Mouse (Mus musculus): ENCODE results near the gene Cxcr2. TPM values are rescaled to one million over a fixed set of nuclear protein-coding genes. Genes with fewer than 3 reads are reported as not detected.

Cxcr2 gene
- polyA plus RNA-seq, 1 experiment from 2014 or later: not detected

DNA sequence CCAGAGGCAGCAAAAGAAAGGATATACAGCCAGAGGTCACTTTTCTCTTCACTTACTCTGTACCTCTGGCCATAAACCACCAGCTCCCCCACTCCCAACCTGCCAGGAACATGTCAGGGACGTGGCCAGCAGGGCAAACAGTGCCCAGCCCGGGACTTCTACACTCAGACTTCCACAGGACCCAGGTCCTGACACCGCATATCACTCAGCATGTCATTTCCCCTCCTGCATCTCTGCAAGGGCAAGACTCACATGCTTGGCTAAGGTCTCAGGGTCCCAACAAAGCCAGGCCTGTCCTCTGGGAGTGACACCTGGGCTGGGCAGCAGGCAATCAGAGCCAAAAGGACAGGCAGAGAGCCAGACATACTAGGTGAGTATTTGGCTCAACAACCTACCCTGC lies 40.7 kb upstream of the Cxcr2 start:
- Histone ChIP-seq H3K4me3 (ENCODE audit: control insufficient read depth in 1 of 2, insufficient read depth in 1 of 2, low read depth in 1 of 2, low read length in 2 of 2) (no peak overlapping the region), H3K4me1 (ENCODE audit: control insufficient read depth in 2 of 2, insufficient read depth in 2 of 2, low read length in 2 of 2) (peaks cover 16 to 19% of the 10 kb centered on the region in 2 experiments), H3K4me2 (ENCODE audit: low read length) (no peak overlapping the region), H3K27me3 (ENCODE audit: control insufficient read depth, insufficient read depth, low read length) (no peaks in the 10 kb centered on the region), H3K9ac (ENCODE audit: low read length) (0 out of 2 replicates have a peak overlapping the region, but pooled peaks have one; percentile 14), H3K27ac (replicated peaks in 1 of 2; ENCODE audit: control insufficient read depth in 1 of 2, insufficient read depth in 1 of 2, low read depth in 2 of 2, low read length in 2 of 2) (0 out of 4 replicates have a peak overlapping the region, but pooled peaks of 1 of the 2 experiments have one; percentile 6), H3K9me3 (ENCODE audit: control insufficient read depth, low read length) (no peaks in the 10 kb centered on the region), H3K36me3 (ENCODE audit: control insufficient read depth, insufficient read depth, low read length) (no peaks in the 10 kb centered on the region)
- WGBS: 59% methylated on average over 3 of the region's 3 CpGs
- no peak for ATAC-seq (ENCODE audit: insufficient number of reproducible peaks, insufficient read depth, low FRiP score, low read depth)

DNA sequence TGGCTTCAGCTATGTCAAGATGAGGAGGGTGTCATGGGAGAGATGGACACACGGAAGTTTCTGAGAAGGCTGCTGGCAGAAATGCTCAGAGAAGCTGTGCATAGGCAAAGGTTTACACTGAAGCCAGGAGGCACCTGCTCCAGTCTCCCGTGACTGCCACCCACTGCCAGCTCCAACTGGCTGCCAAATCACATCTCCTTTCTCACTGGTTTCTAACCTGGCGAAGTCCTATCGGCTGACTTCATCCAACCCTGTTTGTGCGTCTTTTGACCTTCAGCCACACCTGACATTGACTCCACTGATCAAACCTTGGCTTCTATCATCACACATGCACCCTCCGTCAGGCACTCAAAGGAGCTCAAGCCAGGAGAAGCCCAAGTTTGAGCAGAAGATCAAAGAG lies 35.9 kb upstream of the Cxcr2 start:
- peaks cover 23 to 25% of the 10 kb centered on the region in 2 experiments for H3K4me1 ChIP-seq (ENCODE audit: control insufficient read depth in 2 of 2, insufficient read depth in 2 of 2, low read length in 2 of 2)
- no peaks in the 10 kb centered on the region for H3K9me3 ChIP-seq (ENCODE audit: control insufficient read depth, low read length)
- WGBS: 84% methylated on average over 6 of the region's 6 CpGs
- H3K27ac ChIP-seq (replicated peaks in 1 of 2; ENCODE audit: control insufficient read depth in 1 of 2, insufficient read depth in 1 of 2, low read depth in 2 of 2, low read length in 2 of 2): no peak overlapping the region
- H3K36me3 ChIP-seq (ENCODE audit: control insufficient read depth, insufficient read depth, low read length): no peaks in the 10 kb centered on the region
- H3K27me3 ChIP-seq (ENCODE audit: control insufficient read depth, insufficient read depth, low read length): no peaks in the 10 kb centered on the region
- H3K9ac ChIP-seq (ENCODE audit: low read length): no peak overlapping the region
- H3K4me3 ChIP-seq (ENCODE audit: control insufficient read depth in 1 of 2, insufficient read depth in 1 of 2, low read depth in 1 of 2, low read length in 2 of 2): no peak overlapping the region
- ATAC-seq (ENCODE audit: insufficient number of reproducible peaks, insufficient read depth, low FRiP score, low read depth): no peak
- no peak overlapping the region for H3K4me2 ChIP-seq (ENCODE audit: low read length)

DNA sequence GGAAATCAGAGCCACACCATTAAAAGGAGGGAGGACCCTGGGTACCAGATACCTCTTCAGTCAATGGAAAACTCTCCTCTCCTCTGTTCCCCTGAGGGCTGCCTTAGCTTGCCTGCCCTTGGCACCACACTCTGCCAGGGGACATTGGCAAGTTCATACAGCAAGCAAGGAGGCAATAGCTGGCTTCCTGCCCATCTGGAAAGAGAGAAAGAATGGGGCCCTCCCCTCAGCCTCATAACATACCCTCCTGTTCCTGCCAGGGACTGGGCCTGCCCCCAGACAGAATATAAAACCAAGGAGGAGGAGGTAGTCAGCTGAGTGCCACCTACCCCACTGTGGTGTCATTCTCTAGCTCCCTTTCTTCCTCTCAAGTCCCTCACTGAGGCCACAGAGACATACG lies 34.7 kb upstream of the Cxcr2 start:
- ATAC-seq (ENCODE audit: insufficient number of reproducible peaks, insufficient read depth, low FRiP score, low read depth): no peak
- WGBS: 88% methylated on average over 1 of the region's 1 CpGs
- Histone ChIP-seq H3K4me1 (ENCODE audit: control insufficient read depth in 2 of 2, insufficient read depth in 2 of 2, low read length in 2 of 2) (peaks cover 19 to 26% of the 10 kb centered on the region in 2 experiments), H3K9me3 (ENCODE audit: control insufficient read depth, low read length) (no peaks in the 10 kb centered on the region), H3K27me3 (ENCODE audit: control insufficient read depth, insufficient read depth, low read length) (no peaks in the 10 kb centered on the region), H3K4me2 (ENCODE audit: low read length) (no peak overlapping the region), H3K27ac (replicated peaks in 1 of 2; ENCODE audit: control insufficient read depth in 1 of 2, insufficient read depth in 1 of 2, low read depth in 2 of 2, low read length in 2 of 2) (no peak overlapping the region), H3K4me3 (ENCODE audit: control insufficient read depth in 1 of 2, insufficient read depth in 1 of 2, low read depth in 1 of 2, low read length in 2 of 2) (no peak overlapping the region), H3K9ac (ENCODE audit: low read length) (no peak overlapping the region), H3K36me3 (ENCODE audit: control insufficient read depth, insufficient read depth, low read length) (no peaks in the 10 kb centered on the region)

DNA sequence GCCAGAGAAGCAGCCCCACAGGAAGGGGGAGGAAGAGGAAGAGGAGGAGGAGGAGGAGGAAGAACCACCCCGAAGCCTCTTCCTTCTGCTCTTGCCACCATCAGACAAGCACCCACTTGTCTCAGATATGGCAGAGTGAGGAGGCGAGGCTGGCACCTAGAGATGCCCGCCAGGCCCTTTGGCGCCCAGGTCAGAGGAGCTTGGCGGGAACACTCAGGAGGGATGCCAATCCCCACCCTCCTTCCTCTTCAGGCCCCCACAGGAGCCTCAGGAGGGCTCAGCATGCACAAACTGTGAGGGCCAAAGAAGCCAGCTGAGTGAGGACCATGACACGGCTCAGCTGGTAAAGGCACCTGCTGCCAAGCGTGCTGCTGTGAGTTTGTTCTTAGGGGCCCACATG lies 32.7 kb upstream of the Cxcr2 start:
- Histone ChIP-seq H3K4me3 (ENCODE audit: control insufficient read depth in 1 of 2, insufficient read depth in 1 of 2, low read depth in 1 of 2, low read length in 2 of 2) (no peak overlapping the region), H3K4me2 (ENCODE audit: low read length) (no peak overlapping the region), H3K9ac (ENCODE audit: low read length) (no peak overlapping the region), H3K36me3 (ENCODE audit: control insufficient read depth, insufficient read depth, low read length) (no peaks in the 10 kb centered on the region), H3K27ac (replicated peaks in 1 of 2; ENCODE audit: control insufficient read depth in 1 of 2, insufficient read depth in 1 of 2, low read depth in 2 of 2, low read length in 2 of 2) (no peak overlapping the region), H3K4me1 (ENCODE audit: control insufficient read depth in 2 of 2, insufficient read depth in 2 of 2, low read length in 2 of 2) (peaks cover 19 to 26% of the 10 kb centered on the region in 2 experiments), H3K9me3 (ENCODE audit: control insufficient read depth, low read length) (no peaks in the 10 kb centered on the region), H3K27me3 (ENCODE audit: control insufficient read depth, insufficient read depth, low read length) (no peaks in the 10 kb centered on the region)
- no peak for ATAC-seq (ENCODE audit: insufficient number of reproducible peaks, insufficient read depth, low FRiP score, low read depth)
- WGBS: 84% methylated on average over 7 of the region's 7 CpGs

DNA sequence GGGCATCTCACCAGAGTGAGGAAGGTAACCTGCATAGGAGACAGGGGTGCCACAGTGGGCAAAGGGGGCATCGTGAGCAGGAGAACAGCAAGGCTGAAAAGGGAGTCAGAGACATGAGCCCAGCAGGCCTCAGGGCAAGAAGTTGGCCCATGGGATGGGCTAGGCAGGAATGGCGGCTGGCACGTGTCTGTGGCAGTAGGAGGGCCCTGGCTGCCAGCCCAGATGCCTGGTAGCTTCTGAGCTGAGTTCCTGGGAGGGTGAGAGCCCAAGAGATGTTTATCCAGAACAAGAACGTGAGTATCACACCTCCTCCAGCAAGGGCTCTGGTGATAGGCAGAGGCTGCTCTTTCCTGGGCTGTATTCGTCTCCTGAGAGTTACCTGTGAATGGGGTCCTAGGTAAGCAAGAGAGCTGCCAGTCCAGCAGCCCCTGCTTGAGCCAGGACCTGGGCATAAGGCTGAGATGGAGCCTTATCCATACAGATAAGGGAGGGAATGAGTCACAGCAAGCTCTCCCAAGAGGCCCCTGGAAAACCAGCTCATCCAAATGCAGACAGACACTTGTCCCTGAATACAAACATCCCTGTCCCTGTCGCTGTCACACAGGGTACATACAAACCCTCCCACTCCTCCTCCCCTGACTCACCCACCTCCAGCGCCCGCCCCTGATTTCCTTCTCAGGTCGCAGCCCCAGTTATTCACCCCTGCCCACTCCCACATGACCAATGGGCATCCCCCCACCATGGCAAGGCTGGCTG lies 31.8 kb upstream of the Cxcr2 start:
- 33% methylated on average over 9 of the region's 9 CpGs for WGBS
- Histone ChIP-seq H3K4me1 (ENCODE audit: control insufficient read depth in 2 of 2, insufficient read depth in 2 of 2, low read length in 2 of 2) (peaks cover 19 to 26% of the 10 kb centered on the region in 2 experiments), H3K36me3 (ENCODE audit: control insufficient read depth, insufficient read depth, low read length) (no peaks in the 10 kb centered on the region), H3K27me3 (ENCODE audit: control insufficient read depth, insufficient read depth, low read length) (no peaks in the 10 kb centered on the region), H3K9ac (ENCODE audit: low read length) (0 out of 2 replicates have a peak overlapping the region, but pooled peaks have one; percentile 9), H3K27ac (replicated peaks in 1 of 2; ENCODE audit: control insufficient read depth in 1 of 2, insufficient read depth in 1 of 2, low read depth in 2 of 2, low read length in 2 of 2) (peak overlapping the region in 1 of 2 experiments; percentile 58; a peak in 2 of 4 replicates), H3K4me3 (ENCODE audit: control insufficient read depth in 1 of 2, insufficient read depth in 1 of 2, low read depth in 1 of 2, low read length in 2 of 2) (no peak overlapping the region), H3K9me3 (ENCODE audit: control insufficient read depth, low read length) (no peaks in the 10 kb centered on the region), H3K4me2 (ENCODE audit: low read length) (peak overlapping the region; percentile 33)
- ATAC-seq (ENCODE audit: insufficient number of reproducible peaks, insufficient read depth, low FRiP score, low read depth): no peak

- Histone ChIP-seq H3K36me3 (ENCODE audit: control insufficient read depth, insufficient read depth, low read length) (no peaks in the 10 kb centered on the region), H3K4me2 (ENCODE audit: low read length) (peak overlapping the region; percentile 92), H3K4me3 (ENCODE audit: control insufficient read depth in 1 of 2, insufficient read depth in 1 of 2, low read depth in 1 of 2, low read length in 2 of 2) (no peak overlapping the region), H3K9me3 (ENCODE audit: control insufficient read depth, low read length) (no peaks in the 10 kb centered on the region), H3K4me1 (ENCODE audit: control insufficient read depth in 2 of 2, insufficient read depth in 2 of 2, low read length in 2 of 2) (peaks cover 19 to 26% of the 10 kb centered on the region in 2 experiments), H3K9ac (ENCODE audit: low read length) (peak overlapping the region; percentile 74; the same call in 1 of the 2 replicates), H3K27ac (replicated peaks in 1 of 2; ENCODE audit: control insufficient read depth in 1 of 2, insufficient read depth in 1 of 2, low read depth in 2 of 2, low read length in 2 of 2) (no peak overlapping the region), H3K27me3 (ENCODE audit: control insufficient read depth, insufficient read depth, low read length) (no peaks in the 10 kb centered on the region)
- WGBS: 68% methylated on average over 8 of the region's 8 CpGs
- ATAC-seq (ENCODE audit: insufficient number of reproducible peaks, insufficient read depth, low FRiP score, low read depth): no peak
Observed at GRCm38 (mm10) chr1:74123215-74123614, 30.6 kb upstream of the Cxcr2 start.

- H3K9ac ChIP-seq (ENCODE audit: low read length): peak within 1 kb of the TSS; percentile 74
- 0 out of 4 replicates have a peak within 1 kb of the TSS, but pooled peaks of 1 of the 2 experiments have one; percentile 20 for H3K27ac ChIP-seq (replicated peaks in 1 of 2; ENCODE audit: control insufficient read depth in 1 of 2, insufficient read depth in 1 of 2, low read depth in 2 of 2, low read length in 2 of 2)
- peak within 1 kb of the TSS; percentile 92 for H3K4me2 ChIP-seq (ENCODE audit: low read length)
- H3K4me3 ChIP-seq (ENCODE audit: control insufficient read depth in 1 of 2, insufficient read depth in 1 of 2, low read depth in 1 of 2, low read length in 2 of 2): peak within 1 kb of the TSS; percentile 45 to 52
- WGBS: 1% methylated on average over 83 of the region's 84 CpGs
- no peaks in the 10 kb centered on the region for H3K27me3 ChIP-seq (ENCODE audit: control insufficient read depth, insufficient read depth, low read length)
- no peaks in the 10 kb centered on the region for H3K9me3 ChIP-seq (ENCODE audit: control insufficient read depth, low read length)
- H3K4me1 ChIP-seq (ENCODE audit: control insufficient read depth in 2 of 2, insufficient read depth in 2 of 2, low read length in 2 of 2): peaks cover 16 to 20% of the 10 kb centered on the region in 2 experiments
- peak; percentile 72 for ATAC-seq (ENCODE audit: insufficient number of reproducible peaks, insufficient read depth, low FRiP score, low read depth)
- H3K36me3 ChIP-seq (ENCODE audit: control insufficient read depth, insufficient read depth, low read length): no peaks in the 10 kb centered on the region
Observed at GRCm38 (mm10) chr1:74124021-74124981, 29.5 kb upstream of the Cxcr2 start, which contains the start of gene Tns1. Gene Tns1, minus strand, starts transcription at chr1:74124449.
